Mouse (Mus musculus) megakaryocyte, embryonic 14.5 days (primary cell): ENCODE results near the gene Plpp6.

Source experiments
- FLI1 ChIP-seq: IDR thresholded peaks from 2 replicates; pipeline ENCODE4 v1.6.1; 2012; ENCODE audit warnings: low read length, inconsistent platforms, mixed read lengths
- GATA1 ChIP-seq: IDR thresholded peaks from 3 replicates; pipeline ENCODE4 v1.6.1; 2012; ENCODE audit warnings: mixed read lengths, low read length, inconsistent platforms, borderline replicate concordance

GRCm38 (mm10) chr19:28951251-28951650 is 12.5 kb upstream of the Plpp6 start:
- TF ChIP-seq GATA1 (no peak), FLI1 (no peak)
